ENCODE assay signal across 8 mouse cellular contexts in the genomic region with DNA sequence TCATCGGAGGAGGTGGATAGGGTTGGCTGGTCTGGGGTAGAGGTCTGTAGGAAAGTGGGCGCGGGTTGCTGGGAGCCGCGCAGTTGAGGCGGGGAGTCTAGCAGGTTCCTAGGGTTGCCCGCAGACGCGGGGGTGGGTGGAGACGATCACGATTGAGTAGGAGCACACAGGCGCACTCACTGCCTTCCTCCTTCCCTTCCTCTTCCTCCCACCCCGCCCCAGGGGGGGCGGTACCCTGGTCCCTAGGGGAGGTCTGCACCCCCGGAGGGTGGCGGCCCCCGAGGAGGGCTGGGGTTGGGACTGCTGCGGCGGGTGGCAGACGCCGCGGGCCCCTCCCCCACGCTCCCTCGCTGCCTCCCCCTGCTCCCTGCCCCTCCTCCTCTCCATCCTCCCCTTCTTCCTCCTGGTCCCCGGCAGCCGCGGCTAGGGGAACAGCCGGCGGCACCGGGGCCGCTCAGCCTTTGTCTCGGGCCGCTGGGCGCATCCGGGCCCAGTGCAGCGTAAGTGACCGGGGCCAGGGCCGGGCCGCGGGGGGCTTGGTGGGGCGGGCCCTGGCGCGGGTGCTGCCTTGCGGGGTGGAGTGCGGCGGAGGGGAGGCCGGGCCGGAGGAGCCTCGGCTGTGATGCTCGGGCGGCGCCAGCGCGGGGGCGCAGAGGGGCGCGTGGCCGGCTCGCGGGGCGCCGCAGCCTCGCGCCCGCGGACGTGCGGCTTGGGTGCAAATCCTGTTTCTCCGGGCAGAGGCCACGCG. TPM values are rescaled to one million over a fixed set of nuclear protein-coding genes. Genes with fewer than 3 reads are reported as not detected.
DNase-seq lines count a peak whose midpoint lies in the region; ATAC-seq and TF ChIP-seq lines count a peak whose summit lies in the region.

Gene Gpr45, plus strand, starts transcription at position 139 of the 748 bp plus-strand sequence.

- H3K9ac ChIP-seq in forebrain, postnatal 0 days, result peak within 1 kb of the TSS; percentile 97
- peak within 1 kb of the TSS; percentile 84 for H3K9ac ChIP-seq in hindbrain, embryonic 14.5 days
- H3K9ac ChIP-seq in midbrain, embryonic 13.5 days (replicated peaks), result peak within 1 kb of the TSS; percentile 91
- peak within 1 kb of the TSS; percentile 69 for H3K9ac ChIP-seq in stomach, postnatal 0 days (ENCODE audit: low read length)

- intact Hi-C loops in left cerebral cortex, postnatal 4 days (cut with DNase I), result no loop called here

- peak within 1 kb of the TSS; percentile 94 for H3K27ac ChIP-seq in forebrain, postnatal 0 days (ENCODE audit: low read depth, low read length)
- peak within 1 kb of the TSS; percentile 85 for H3K27ac ChIP-seq in hindbrain, embryonic 14.5 days
- peak within 1 kb of the TSS; percentile 89 for H3K27ac ChIP-seq in midbrain, embryonic 13.5 days
- H3K27ac ChIP-seq in stomach, postnatal 0 days (replicated peaks), result 0 out of 2 replicates have a peak within 1 kb of the TSS, but pooled peaks have one; percentile 65

- 2% methylated on average over 67 of the region's 71 CpGs for WGBS in forebrain, postnatal 0 days
- under 1% methylated on average over 64 of the region's 71 CpGs for WGBS in hindbrain, embryonic 14.5 days
- WGBS in midbrain, embryonic 13.5 days, result 1% methylated on average over 39 of the region's 71 CpGs
- WGBS in stomach, postnatal 0 days, result under 1% methylated on average over 62 of the region's 71 CpGs

- peak; percentile 87 for ATAC-seq in forebrain, postnatal 0 days
- peak; percentile 92 for ATAC-seq in hindbrain, embryonic 14.5 days (ENCODE audit: low FRiP score)
- ATAC-seq in midbrain, embryonic 13.5 days, result peak; percentile 94
- peak; percentile 69 for ATAC-seq in stomach, postnatal 0 days (ENCODE audit: low FRiP score, low TSS enrichment)

- no peaks in the 10 kb centered on the region for H3K9me3 ChIP-seq in forebrain, postnatal 0 days (ENCODE audit: low read length)
- H3K9me3 ChIP-seq in hindbrain, embryonic 14.5 days (ENCODE audit: control insufficient read depth, low read length), result no peaks in the 10 kb centered on the region
- H3K9me3 ChIP-seq in midbrain, embryonic 13.5 days, result no peaks in the 10 kb centered on the region
- H3K9me3 ChIP-seq in stomach, postnatal 0 days (ENCODE audit: control insufficient read depth, low read length), result no peaks in the 10 kb centered on the region

- DNase-seq in adrenal gland, adult 18-20 months (ENCODE audit: low spot score in 2 of 2), result peak; percentile 17 to 25
- DNase-seq in adrenal gland, adult 8-10 months, result no peak
- peak; percentile 53 to 61 for DNase-seq in cerebellum, adult 18-20 months
- DNase-seq in forebrain, postnatal 0 days, result peak; percentile 80
- DNase-seq in hindbrain, embryonic 14.5 days (ENCODE audit: low spot score), result peak; percentile 42
- DNase-seq in left cerebral cortex, postnatal 4 days, result peak; percentile 60
- DNase-seq in stomach, postnatal 0 days (ENCODE audit: low spot score), result peak; percentile 45

- no peak for TF ChIP-seq EP300 in stomach, postnatal 0 days (optimal IDR thresholded peaks at IDR 0.05)

- TF ChIP-seq CTCF in forebrain, postnatal 0 days (IDR thresholded peaks at IDR 0.05; ENCODE audit: low read depth), result no peak
- no peak for TF ChIP-seq CTCF in stomach, postnatal 0 days (IDR thresholded peaks at IDR 0.05; ENCODE audit: low read depth)

- H3K4me1 ChIP-seq in forebrain, postnatal 0 days (ENCODE audit: insufficient read depth), result peaks cover 5% of the 10 kb centered on the region; the same call in 1 of the 2 replicates
- H3K4me1 ChIP-seq in hindbrain, embryonic 14.5 days (replicated peaks; ENCODE audit: control insufficient read depth, insufficient read depth, low read length), result peaks cover 14% of the 10 kb centered on the region
- peaks cover 12% of the 10 kb centered on the region for H3K4me1 ChIP-seq in midbrain, embryonic 13.5 days (replicated peaks)
- no peaks in the 10 kb centered on the region for H3K4me1 ChIP-seq in stomach, postnatal 0 days (replicated peaks; ENCODE audit: control insufficient read depth, insufficient read depth)

- peak within 1 kb of the TSS; percentile 76 for H3K4me2 ChIP-seq in forebrain, postnatal 0 days (ENCODE audit: low read depth)
- peak within 1 kb of the TSS; percentile 83 for H3K4me2 ChIP-seq in hindbrain, embryonic 14.5 days (replicated peaks)
- peak within 1 kb of the TSS; percentile 71 for H3K4me2 ChIP-seq in midbrain, embryonic 13.5 days (replicated peaks)
- peak within 1 kb of the TSS; percentile 86 for H3K4me2 ChIP-seq in stomach, postnatal 0 days (replicated peaks; ENCODE audit: low read depth)

- no peaks in the 10 kb centered on the region for H3K27me3 ChIP-seq in forebrain, postnatal 0 days (ENCODE audit: insufficient read depth, low read length)
- H3K27me3 ChIP-seq in hindbrain, embryonic 14.5 days (ENCODE audit: control insufficient read depth, insufficient read depth, low read length), result no peaks in the 10 kb centered on the region
- no peaks in the 10 kb centered on the region for H3K27me3 ChIP-seq in midbrain, embryonic 13.5 days
- no peaks in the 10 kb centered on the region for H3K27me3 ChIP-seq in stomach, postnatal 0 days (ENCODE audit: control insufficient read depth, insufficient read depth, low read length)

- peak within 1 kb of the TSS; percentile 79 for H3K4me3 ChIP-seq in forebrain, postnatal 0 days (ENCODE audit: low read depth, low read length)
- H3K4me3 ChIP-seq in hindbrain, embryonic 14.5 days (replicated peaks; ENCODE audit: low read length), result peak within 1 kb of the TSS; percentile 64
- H3K4me3 ChIP-seq in midbrain, embryonic 13.5 days (replicated peaks), result peak within 1 kb of the TSS; percentile 67
- H3K4me3 ChIP-seq in stomach, postnatal 0 days (ENCODE audit: low read depth, low read length), result peak within 1 kb of the TSS; percentile 67

- no peaks in the 10 kb centered on the region for H3K36me3 ChIP-seq in forebrain, postnatal 0 days (ENCODE audit: insufficient read depth)
- no peaks in the 10 kb centered on the region for H3K36me3 ChIP-seq in hindbrain, embryonic 14.5 days (replicated peaks; ENCODE audit: control insufficient read depth, insufficient read depth)
- H3K36me3 ChIP-seq in midbrain, embryonic 13.5 days, result no peaks in the 10 kb centered on the region
- no peaks in the 10 kb centered on the region for H3K36me3 ChIP-seq in stomach, postnatal 0 days (ENCODE audit: control insufficient read depth, insufficient read depth, low read length)

RNA-seq across cellular contexts. Expression of gene Gpr45, which starts in this region (rescaled TPM):
- 1 to 10 TPM; 1.7 to 4.3 TPM for total RNA-seq in adrenal gland, adult 18-20 months (2021)
- total RNA-seq in adrenal gland, adult 8-10 months (2022), result 1 to 10 TPM; 2.2 to 5.4 (median 3.4) TPM
- 21.0 and 21.1 TPM in 2 replicates for total RNA-seq in forebrain, postnatal 0 days (2014; rRNA removed)
- polyA plus RNA-seq in forebrain, postnatal 0 days (2015; fragmentation: Nextera tagmentation; extraction: Ambion mirVana), result 16.3 and 16.4 TPM in 2 replicates
- polyA plus RNA-seq in hindbrain, embryonic 14.5 days (2014; fragmentation: Nextera tagmentation; extraction: Ambion mirVana), result 11.5 and 12.5 TPM in 2 replicates
- 10 to 100 TPM; 26.6 to 28.3 TPM for total RNA-seq in left cerebral cortex, postnatal 4 days (2021)
- 17.3 and 19.7 TPM in 2 replicates for polyA plus RNA-seq in midbrain, embryonic 13.5 days (2015; fragmentation: Nextera tagmentation; extraction: Ambion mirVana)
- 6.3 and 6.7 TPM in 2 replicates for polyA plus RNA-seq in stomach, postnatal 0 days (2015; fragmentation: Nextera tagmentation; extraction: Ambion mirVana)
